Mouse (Mus musculus) heart, adult 8-10 months (tissue): ENCODE results near the gene Nek2. TPM values are rescaled to one million over a fixed set of nuclear protein-coding genes. Genes with fewer than 3 reads are reported as not detected.
A peak's percentile ranks its signal among the peaks of the same experiment; 100 is the strongest.

Experiments used
- DNase-seq: peaks from one replicate; pipeline ENCODE4 v3.0.0; 2022; ENCODE audit warnings: low spot score
- total RNA-seq, 4 experiments: library from RNA; stranded (reverse); gene quantifications; 2 replicates each; pipeline ENCODE4 v1.2.4; 2022

Gene Nek2
- under 1 TPM in 3 of 4 experiments, not detected in 1; 0.11 to 0.52 (median 0.31) TPM for total RNA-seq

- peak; percentile 95 for DNase-seq
Observed at GRCm38 (mm10) chr1:191821326-191822091, at the start of gene Nek2. Gene Nek2, plus strand, starts transcription at chr1:191821444.

DNA sequence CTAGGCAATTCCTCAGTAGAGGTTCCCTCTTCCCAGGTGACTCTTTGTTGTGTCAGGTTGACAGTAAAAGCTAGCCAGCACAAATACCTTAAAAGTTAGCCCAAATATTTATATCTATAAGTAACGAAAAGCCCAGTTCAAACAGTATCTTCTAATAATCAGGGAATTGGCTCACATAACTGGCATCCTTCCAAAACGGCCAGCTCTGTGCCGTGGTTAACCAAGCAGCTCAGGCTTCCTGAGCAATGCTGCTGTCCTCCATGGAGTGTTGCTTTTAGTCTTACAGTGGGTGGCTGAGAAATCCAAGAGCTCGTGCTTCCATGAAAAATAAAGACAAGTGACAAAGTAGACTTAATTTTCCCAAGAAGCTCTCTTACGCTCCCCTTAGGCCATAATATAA lies 47.1 kb upstream of the Nek2 start:
- DNase-seq, result no peak

GRCm38 (mm10) chr1:191775116-191775515 lies 46.1 kb upstream of the Nek2 start:
- no peak for DNase-seq

- no peak for DNase-seq
Observed at GRCm38 (mm10) chr1:191777521-191777920, 43.7 kb upstream of the Nek2 start.

GRCm38 (mm10) chr1:191780470-191780869 lies 40.8 kb upstream of the Nek2 start:
- DNase-seq, result no peak

DNA sequence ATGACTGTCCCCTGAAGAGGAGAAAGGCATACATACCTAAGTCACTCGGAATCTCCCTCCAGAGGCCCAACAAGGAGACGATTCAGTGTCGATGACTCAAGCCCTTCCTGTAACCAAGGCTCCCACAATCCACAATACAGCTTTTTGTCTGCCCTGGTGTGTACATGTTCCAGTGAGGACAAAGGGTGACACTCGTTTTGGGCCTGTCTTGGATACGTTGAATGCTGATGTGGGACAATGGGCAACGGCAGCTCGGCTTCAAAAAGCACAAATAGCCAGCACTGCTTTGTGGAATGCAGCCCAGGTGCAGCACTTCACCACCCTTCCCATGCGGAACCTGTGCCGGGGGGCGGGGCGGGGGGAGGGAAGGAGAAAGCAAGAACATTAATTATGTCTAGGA lies 36.1 kb upstream of the Nek2 start:
- DNase-seq, result no peak

DNA sequence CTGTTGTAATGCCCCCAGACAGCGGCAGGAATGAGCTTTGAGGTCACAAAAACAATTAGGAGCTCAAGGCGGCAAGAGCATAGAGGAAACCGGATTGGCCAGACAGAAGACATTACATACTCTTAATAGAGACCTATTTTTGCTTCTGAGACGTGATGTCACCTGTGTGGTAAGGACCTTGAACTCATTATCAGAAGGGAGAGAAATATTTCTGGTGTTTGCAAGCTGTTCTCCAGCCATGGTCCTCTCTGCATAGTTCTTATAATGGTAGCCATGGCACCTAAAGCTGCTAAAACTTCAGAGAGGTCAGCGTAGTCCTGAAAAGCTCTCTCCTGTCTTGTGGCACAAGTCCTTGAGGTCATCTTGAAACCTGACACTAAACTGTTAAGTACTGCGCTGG lies 35.0 kb upstream of the Nek2 start:
- no peak for DNase-seq

DNA sequence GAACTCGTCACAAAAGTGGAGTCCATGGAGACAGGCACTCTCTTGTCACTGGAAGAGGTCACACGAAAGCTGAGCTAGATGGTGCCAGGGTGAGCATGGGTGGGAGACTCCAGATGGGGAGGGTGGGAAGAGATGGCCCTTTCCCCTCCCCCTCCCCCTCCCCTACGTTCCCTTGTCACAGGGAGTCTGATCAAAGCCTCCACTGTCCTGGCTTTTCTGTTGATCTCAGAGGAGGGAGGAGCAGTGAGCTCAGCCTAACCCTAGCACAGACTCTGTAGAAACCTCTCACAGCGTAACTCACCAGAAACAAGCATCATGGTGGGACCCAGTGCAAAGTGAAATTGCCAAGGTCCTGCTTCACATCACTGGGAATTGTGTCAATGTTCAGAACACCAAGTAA lies 33.9 kb upstream of the Nek2 start:
- DNase-seq, result no peak

DNA sequence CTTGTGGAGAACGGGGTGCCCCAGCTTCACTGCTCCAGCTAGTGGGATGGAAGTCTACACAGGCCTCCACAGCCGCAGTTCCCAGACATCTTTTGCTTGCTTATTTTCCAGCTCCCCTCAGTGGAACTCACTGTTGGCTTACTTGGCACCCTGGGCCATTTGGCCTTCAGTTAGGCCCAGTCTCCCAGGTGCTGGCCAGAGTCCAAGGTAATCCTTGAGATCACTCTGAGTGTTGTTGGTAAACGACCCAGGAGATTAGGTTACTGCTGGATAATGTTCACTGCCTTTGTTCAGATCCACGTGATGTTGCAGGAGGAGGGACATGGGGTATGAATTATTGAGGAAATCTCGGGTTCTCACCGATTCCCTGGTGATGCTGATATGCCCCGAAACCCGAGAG lies 28.3 kb upstream of the Nek2 start:
- DNase-seq, result no peak

DNA sequence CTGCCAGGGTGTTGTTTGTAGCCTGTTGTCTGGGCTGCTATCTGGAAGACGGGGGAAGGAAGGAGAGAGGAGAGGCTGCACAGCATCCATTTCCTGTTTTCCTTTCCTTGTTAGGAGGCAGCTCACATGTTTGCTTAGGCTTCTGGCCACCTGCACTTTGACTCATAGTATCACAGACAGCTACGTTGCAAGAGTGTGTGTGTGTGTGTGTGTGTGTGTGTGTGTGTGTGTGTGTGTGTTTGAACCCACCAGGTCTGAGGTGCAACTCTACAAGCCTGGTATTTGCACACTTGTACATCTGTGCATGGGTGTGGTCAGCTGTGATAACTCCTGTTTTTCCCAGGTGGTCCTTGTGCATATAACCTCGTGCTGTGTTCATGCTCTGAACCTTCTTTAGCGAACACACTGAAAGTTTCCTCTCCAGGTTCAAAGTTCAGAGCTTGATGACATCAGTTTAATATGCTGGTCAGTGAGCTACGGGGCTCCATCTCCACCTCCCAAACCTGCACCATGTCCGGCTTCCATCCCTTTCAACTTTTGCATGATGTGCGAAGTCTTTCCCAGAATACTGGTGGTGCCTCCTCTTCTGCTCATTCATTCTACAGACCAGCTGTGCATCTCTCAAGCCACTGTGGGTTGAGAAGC lies 27.2 kb upstream of the Nek2 start:
- no peak for DNase-seq

GRCm38 (mm10) chr1:191796238-191796896 lies 24.9 kb upstream of the Nek2 start:
- no peak for DNase-seq

DNA sequence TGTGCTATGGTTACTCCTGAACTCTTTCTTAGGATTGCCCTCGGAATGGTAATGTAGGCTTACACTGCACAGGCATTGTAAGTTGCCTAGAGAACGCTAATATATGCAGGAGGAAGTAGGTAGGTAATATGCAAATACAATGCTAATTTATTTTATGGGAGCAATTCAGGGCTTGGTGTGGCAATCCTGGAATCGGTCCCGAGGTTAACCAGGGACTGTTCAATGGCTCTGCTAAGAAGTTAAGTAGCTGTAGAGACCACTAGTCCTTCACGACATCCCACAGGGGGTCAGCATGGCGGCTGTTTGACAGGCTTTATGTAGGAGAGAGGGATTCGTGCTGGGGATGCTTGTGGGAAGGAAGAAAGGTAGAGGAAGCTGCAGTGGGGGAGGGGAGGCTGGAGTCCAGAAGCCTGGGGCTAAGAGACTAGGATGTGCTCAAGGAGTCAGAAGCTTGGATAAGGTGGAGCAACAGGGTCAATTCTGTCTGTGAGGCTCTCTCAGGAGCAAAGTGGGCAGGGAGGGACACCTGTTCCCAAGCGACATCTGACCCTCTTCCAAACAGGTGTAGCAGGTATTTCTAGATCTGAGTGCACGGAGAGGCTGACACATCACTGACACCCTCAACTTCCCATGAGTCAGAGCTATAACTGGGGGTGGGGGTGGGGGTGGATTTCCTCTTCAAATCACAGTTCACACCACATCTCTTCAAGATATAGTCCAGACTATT lies 19.0 kb upstream of the Nek2 start:
- DNase-seq, result no peak

- peak; percentile 16 for DNase-seq
Observed at GRCm38 (mm10) chr1:191802820-191803655, 18.2 kb upstream of the Nek2 start.

GRCm38 (mm10) chr1:191804747-191805146 lies 16.5 kb upstream of the Nek2 start:
- DNase-seq, result no peak

DNA sequence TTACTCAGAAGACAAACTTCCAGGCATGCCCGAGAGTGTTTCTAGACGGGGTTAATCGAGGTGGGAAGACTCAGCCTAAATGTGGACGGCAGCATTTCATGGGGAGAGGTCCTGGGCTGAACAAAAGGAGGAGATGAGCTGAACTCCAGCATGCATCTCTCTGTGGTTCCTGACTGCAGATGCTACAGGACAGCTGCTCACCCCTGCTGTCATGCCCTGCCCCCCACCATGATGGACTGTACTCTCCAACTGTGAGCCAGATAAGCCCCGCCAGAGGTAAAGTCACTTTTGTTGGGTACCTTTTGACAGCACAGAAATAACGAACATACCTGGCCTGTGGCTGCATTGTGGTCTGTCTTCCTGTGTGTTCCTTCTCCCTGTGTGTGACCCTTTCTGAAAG lies 15.5 kb upstream of the Nek2 start:
- no peak for DNase-seq

DNA sequence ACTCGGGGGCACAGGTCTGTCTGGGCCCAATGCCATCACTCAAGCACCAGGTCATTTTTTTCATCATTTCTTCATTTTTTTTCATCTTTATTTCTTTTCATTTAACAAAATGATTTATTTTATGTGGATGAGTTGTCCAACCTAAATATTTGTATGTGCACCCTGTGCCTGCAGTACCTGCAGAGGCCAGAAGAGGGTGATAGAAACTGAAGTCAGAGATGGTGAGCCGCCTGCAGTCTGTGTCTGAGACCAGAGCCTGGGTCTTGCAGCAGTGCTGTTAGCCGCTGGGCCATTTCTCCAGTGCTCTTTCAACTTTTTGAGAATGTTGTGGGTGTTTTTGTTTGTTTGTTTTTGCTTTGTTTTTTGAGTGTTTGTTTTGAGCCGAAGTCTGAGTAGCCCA lies 14.5 kb upstream of the Nek2 start:
- DNase-seq, result no peak

- DNase-seq, result no peak
Observed at GRCm38 (mm10) chr1:191807979-191808378, 13.3 kb upstream of the Nek2 start.

GRCm38 (mm10) chr1:191808688-191809223 lies 12.5 kb upstream of the Nek2 start:
- no peak for DNase-seq

DNA sequence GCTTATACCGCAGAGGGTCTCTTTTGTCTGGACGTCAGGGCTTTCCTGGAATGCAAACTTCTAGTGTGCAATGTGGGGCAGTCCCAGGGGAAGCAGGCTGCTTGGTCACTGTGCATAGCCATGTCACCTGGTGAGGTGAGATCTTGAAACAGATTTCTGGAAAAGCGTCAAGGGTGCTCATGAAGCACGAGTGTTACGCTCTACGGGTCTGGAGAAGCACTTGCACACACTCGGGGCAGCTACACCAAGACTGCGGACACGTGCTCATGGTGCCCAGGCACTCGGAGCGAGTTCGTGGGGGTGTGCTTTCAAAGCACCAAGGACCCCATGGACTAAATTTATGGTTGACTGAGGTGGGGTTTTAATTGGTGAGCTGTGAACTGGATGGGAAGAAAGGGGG lies 9.5 kb upstream of the Nek2 start:
- DNase-seq, result no peak

GRCm38 (mm10) chr1:191812949-191813691 lies 8.1 kb upstream of the Nek2 start:
- no peak for DNase-seq
